Mouse (Mus musculus) E14TG2a.4 (cell line): ENCODE data around the gene S100a4.

ENCODE experiments used
- H3K27me3 ChIP-seq: 2 replicates; pipeline ENCODE4 v1.6.1; 2014; ENCODE audit warnings: low read length, control low read depth; ENCODE audit not compliant: insufficient read depth
- H3K36me3 ChIP-seq: 2 replicates; pipeline ENCODE4 v1.6.1; 2014; ENCODE audit warnings: low read length, control low read depth; ENCODE audit not compliant: insufficient read depth
- H3K4me1 ChIP-seq: replicated peaks from 2 replicates; pipeline ENCODE4 v1.6.1; 2014; ENCODE audit warnings: low read depth, low read length, control low read depth
- H3K4me3 ChIP-seq: replicated peaks from 2 replicates; pipeline ENCODE4 v1.5.1; 2014; ENCODE audit warnings: mild to moderate bottlenecking, low read length
- H3K9me3 ChIP-seq: 2 replicates; pipeline ENCODE4 v1.6.1; 2014; ENCODE audit warnings: low read length, control low read depth
- CTCF ChIP-seq: conservative IDR thresholded peaks from 2 replicates; pipeline ENCODE4 v1.5.1; 2014; ENCODE audit warnings: low read length
- NANOG ChIP-seq: IDR thresholded peaks from 2 replicates; pipeline ENCODE4 v1.6.1; 2014; ENCODE audit warnings: borderline replicate concordance, low read length, mixed read lengths
- POU5F1 ChIP-seq: IDR thresholded peaks from 2 replicates; pipeline ENCODE4 v1.6.1; 2014; ENCODE audit warnings: low read length, borderline replicate concordance

The S100a4 gene

GRCm38 (mm10) chr3:90631984-90632383, 28.4 kb downstream of the S100a4 start:
- H3K4me3 ChIP-seq, result no peak overlapping the region
- no peaks in the 10 kb centered on the region for H3K4me1 ChIP-seq
- no peak for TF ChIP-seq NANOG
- TF ChIP-seq CTCF, result no peak
- TF ChIP-seq POU5F1, result no peak
- peaks cover 4% of the 10 kb centered on the region; the same call in 1 of the 2 replicates for H3K27me3 ChIP-seq
- no peaks in the 10 kb centered on the region for H3K36me3 ChIP-seq
- no peaks in the 10 kb centered on the region; the same call in 1 of the 2 replicates for H3K9me3 ChIP-seq

GRCm38 (mm10) chr3:90638511-90639275, 35.1 kb downstream of the S100a4 start:
- Histone ChIP-seq H3K27me3 (peaks cover 4% of the 10 kb centered on the region; the same call in 1 of the 2 replicates), H3K9me3 (0 out of 2 replicates have a peak, but pooled peaks cover 4% of the 10 kb centered on the region), H3K36me3 (no peaks in the 10 kb centered on the region), H3K4me3 (no peak overlapping the region), H3K4me1 (peaks cover 3% of the 10 kb centered on the region; the same call in 1 of the 2 replicates)
- TF ChIP-seq POU5F1, result no peak
- TF ChIP-seq NANOG, result no peak
- TF ChIP-seq CTCF, result no peak

- 0 out of 2 replicates have a peak, but pooled peaks cover 4% of the 10 kb centered on the region for H3K9me3 ChIP-seq
- H3K4me3 ChIP-seq, result no peak overlapping the region
- TF ChIP-seq NANOG, result no peak
- no peak for TF ChIP-seq POU5F1
- TF ChIP-seq CTCF, result peak; percentile 79
- H3K36me3 ChIP-seq, result no peaks in the 10 kb centered on the region
- peaks cover 3% of the 10 kb centered on the region; the same call in 1 of the 2 replicates for H3K4me1 ChIP-seq
- H3K27me3 ChIP-seq, result peaks cover 4% of the 10 kb centered on the region; the same call in 1 of the 2 replicates
Observed at GRCm38 (mm10) chr3:90639511-90640154, 36.1 kb downstream of the S100a4 start.

- Histone ChIP-seq H3K36me3 (no peaks in the 10 kb centered on the region), H3K4me3 (no peak overlapping the region), H3K27me3 (peaks cover 4% of the 10 kb centered on the region; the same call in 1 of the 2 replicates), H3K4me1 (peaks cover 3% of the 10 kb centered on the region; the same call in 1 of the 2 replicates), H3K9me3 (0 out of 2 replicates have a peak, but pooled peaks cover 4% of the 10 kb centered on the region)
- no peak for TF ChIP-seq NANOG
- TF ChIP-seq POU5F1, result no peak
- TF ChIP-seq CTCF, result no peak
Observed at GRCm38 (mm10) chr3:90640981-90641380, 37.4 kb downstream of the S100a4 start.

GRCm38 (mm10) chr3:90644220-90644619, 40.6 kb downstream of the S100a4 start:
- peaks cover 3% of the 10 kb centered on the region; the same call in 1 of the 2 replicates for H3K4me1 ChIP-seq
- H3K4me3 ChIP-seq, result no peak overlapping the region
- H3K9me3 ChIP-seq, result 0 out of 2 replicates have a peak, but pooled peaks cover 4% of the 10 kb centered on the region
- no peak for TF ChIP-seq POU5F1
- TF ChIP-seq NANOG, result no peak
- TF ChIP-seq CTCF, result peak; percentile 53
- no peaks in the 10 kb centered on the region for H3K36me3 ChIP-seq
- no peaks in the 10 kb centered on the region for H3K27me3 ChIP-seq

- 0 out of 2 replicates have a peak, but pooled peaks cover 3% of the 10 kb centered on the region for H3K27me3 ChIP-seq
- 0 out of 2 replicates have a peak, but pooled peaks cover 4% of the 10 kb centered on the region for H3K9me3 ChIP-seq
- TF ChIP-seq POU5F1 (no peak), CTCF (no peak), NANOG (no peak)
- H3K36me3 ChIP-seq, result no peaks in the 10 kb centered on the region
- H3K4me1 ChIP-seq, result peaks cover 3% of the 10 kb centered on the region; the same call in 1 of the 2 replicates
- H3K4me3 ChIP-seq, result no peak overlapping the region
Observed at GRCm38 (mm10) chr3:90647291-90647690, 43.7 kb downstream of the S100a4 start.

GRCm38 (mm10) chr3:90648981-90649380, 45.4 kb downstream of the S100a4 start:
- TF ChIP-seq CTCF (no peak), NANOG (no peak), POU5F1 (no peak)
- Histone ChIP-seq H3K27me3 (0 out of 2 replicates have a peak, but pooled peaks cover 3% of the 10 kb centered on the region), H3K4me3 (no peak overlapping the region), H3K36me3 (no peaks in the 10 kb centered on the region), H3K4me1 (no peaks in the 10 kb centered on the region), H3K9me3 (no peaks in the 10 kb centered on the region)

GRCm38 (mm10) chr3:90649832-90650231, 46.3 kb downstream of the S100a4 start:
- H3K27me3 ChIP-seq, result 0 out of 2 replicates have a peak, but pooled peaks cover 3% of the 10 kb centered on the region
- H3K4me1 ChIP-seq, result no peaks in the 10 kb centered on the region
- no peak for TF ChIP-seq NANOG
- TF ChIP-seq POU5F1, result no peak
- TF ChIP-seq CTCF, result no peak

More at GRCm38 (mm10) chr3:90649832-90650231, 46.3 kb downstream of the S100a4 start:
- Histone ChIP-seq H3K36me3 (no peaks in the 10 kb centered on the region), H3K9me3 (no peaks in the 10 kb centered on the region), H3K4me3 (no peak overlapping the region)
